Mouse (Mus musculus) heart, adult 2 months (tissue): ENCODE measurements around the gene Spg11.

ENCODE experiments used
- CTCF ChIP-seq: fragments of 200-600 bp; IDR thresholded peaks from 2 replicates; pipeline ENCODE4 v1.8.1; 2022; ENCODE audit warnings: antibody characterized with exemption, mild to moderate bottlenecking, moderate library complexity
- POLR2A ChIP-seq: fragments of 200-500 bp; IDR thresholded peaks from 2 replicates; pipeline ENCODE4 v1.6.1; 2011; ENCODE audit warnings: mild to moderate bottlenecking, low read depth, low read length, control low read depth; ENCODE audit not compliant: insufficient read depth

DNA sequence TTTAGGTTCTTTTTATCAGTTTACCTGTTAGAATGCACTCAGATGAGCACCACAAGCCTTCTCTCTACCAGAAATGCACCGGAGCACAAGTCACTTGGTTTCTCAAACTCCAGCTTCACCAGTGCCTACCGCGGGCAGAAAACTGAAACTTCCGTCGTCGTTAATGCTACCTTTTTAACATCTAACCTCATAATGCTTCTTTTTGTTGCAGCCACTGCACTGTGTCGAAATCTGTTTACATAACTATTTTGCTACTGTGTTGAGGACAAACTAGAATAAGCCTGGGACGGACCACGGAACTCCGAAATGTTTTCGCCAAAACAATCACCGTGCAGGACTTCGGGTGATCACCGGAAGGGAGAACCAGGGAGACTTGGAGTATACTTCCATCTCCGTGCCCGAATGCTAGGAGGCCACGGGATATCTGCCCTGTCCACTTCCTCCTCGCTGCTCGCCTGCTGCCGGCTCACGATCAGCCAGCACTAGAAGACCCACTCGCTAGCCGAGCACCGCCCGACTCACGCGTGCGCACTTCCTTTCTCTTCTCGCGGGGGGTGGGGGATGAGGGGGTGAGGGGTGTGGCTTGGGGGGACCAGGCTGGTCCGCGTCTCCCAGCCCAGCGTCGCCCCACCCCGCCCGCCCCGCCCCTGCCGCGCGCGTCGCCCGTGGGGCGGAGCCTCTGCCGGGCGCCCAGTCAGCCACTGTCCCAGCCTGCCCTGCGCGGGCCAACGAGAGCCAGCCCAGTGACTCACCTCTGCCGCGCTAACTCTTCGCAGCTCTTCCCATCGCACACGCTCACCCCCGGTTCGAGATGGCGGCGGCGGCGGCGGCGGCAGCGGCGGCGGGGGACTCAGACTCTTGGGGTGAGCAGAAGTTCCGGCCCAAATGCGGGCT is 90.1 kb downstream of the Spg11 start, which contains the start of gene Eif3j1:
- no peak for TF ChIP-seq CTCF
- TF ChIP-seq POLR2A: peak; percentile 100
